Mouse (Mus musculus): ENCODE measurements at regions not wholly inside any gene's neighbourhood (a gene's known extent, or its start where the extent isn't known, plus 50 kb on each side); places are given as distances from the start of the nearest gene placed in this dataset.
A peak's percentile ranks its signal among the peaks of the same experiment; 100 is the strongest.

DNA sequence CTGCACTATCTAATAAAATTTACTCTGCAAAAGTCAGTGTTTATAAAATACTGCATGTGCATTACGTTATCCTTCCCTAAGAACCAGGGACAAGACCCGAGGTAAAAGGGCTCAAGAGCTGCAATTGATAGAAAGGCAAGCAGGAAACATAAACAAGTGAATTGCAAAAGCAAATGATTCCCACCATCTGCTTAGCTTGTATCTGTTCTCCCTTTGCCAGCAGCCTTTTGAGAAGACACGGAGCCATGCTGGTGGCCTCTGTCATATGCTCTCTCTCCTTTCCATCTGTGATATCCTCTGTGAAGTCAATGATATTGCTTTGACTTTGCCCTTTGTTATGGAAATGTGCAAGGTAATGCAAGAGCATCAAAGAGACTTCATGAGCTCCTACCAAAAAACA, 532.4 kb upstream of the Tenm2 start:
- WGBS, result 61% methylated on average over 3 of the region's 3 CpGs
- H3K27ac ChIP-seq, result no peak overlapping the region
- no peak for ATAC-seq (ENCODE audit: low FRiP score)
- H3K4me3 ChIP-seq, result no peak overlapping the region
- H3K9me3 ChIP-seq, result no peaks in the 10 kb centered on the region
- no peaks in the 10 kb centered on the region for H3K27me3 ChIP-seq
- H3K4me1 ChIP-seq (replicated peaks), result no peaks in the 10 kb centered on the region
- no peaks in the 10 kb centered on the region for H3K36me3 ChIP-seq
- no peak overlapping the region for H3K4me2 ChIP-seq
- no peak overlapping the region for H3K9ac ChIP-seq

DNA sequence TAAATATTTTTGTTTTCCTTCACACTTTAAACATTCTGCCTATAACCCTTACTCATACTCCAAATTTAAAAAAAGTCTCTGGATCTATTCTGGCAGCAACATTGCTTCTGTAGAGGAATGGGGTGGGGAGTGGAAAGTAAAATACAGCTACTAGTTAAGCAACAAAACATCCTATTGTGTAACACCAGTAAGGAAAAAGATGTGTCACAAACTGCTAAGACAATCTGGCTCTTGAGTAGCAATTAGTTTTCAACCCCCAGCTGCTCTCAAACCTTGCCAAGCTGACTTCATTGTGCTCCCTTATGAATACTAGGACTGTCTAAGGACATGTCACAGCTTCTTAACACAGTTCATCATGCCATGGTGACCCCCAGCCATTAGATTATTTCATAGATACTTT, 500.2 kb upstream of the Tenm2 start:
- ATAC-seq (ENCODE audit: low FRiP score), result no peak
- Histone ChIP-seq H3K9ac (no peak overlapping the region), H3K4me2 (no peak overlapping the region)

DNA sequence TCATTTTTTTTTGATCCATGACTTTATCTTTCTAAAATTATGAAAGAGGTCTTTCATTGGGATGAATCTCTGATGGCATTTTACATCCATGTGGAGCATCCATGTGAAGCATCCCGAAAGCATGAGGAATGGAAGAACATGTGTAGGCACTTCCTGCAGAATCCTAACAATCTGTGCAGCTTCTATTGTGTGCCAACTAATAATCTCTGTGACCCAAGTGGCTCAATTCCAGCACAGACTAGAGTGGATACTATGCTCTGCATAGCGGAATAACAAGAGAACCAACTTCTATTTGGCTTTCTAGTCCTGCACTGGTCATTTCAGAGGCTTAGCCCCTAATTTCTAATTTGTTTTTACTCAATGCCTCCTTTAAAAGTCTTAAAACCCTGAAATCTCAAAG, 499.7 kb upstream of the Tenm2 start:
- Histone ChIP-seq H3K9me3 (no peaks in the 10 kb centered on the region), H3K4me3 (no peak overlapping the region), H3K4me1 (replicated peaks) (no peaks in the 10 kb centered on the region), H3K27me3 (no peaks in the 10 kb centered on the region), H3K27ac (no peak overlapping the region), H3K9ac (no peak overlapping the region), H3K4me2 (no peak overlapping the region), H3K36me3 (no peaks in the 10 kb centered on the region)
- WGBS, result 91% methylated on average over 2 of the region's 2 CpGs
- ATAC-seq (ENCODE audit: low FRiP score), result no peak

More for the DNA sequence above, 500.2 kb upstream of the Tenm2 start:
- H3K36me3 ChIP-seq, result no peaks in the 10 kb centered on the region
- no peaks in the 10 kb centered on the region for H3K9me3 ChIP-seq
- H3K27ac ChIP-seq, result no peak overlapping the region
- H3K27me3 ChIP-seq, result no peaks in the 10 kb centered on the region
- H3K4me1 ChIP-seq (replicated peaks), result no peaks in the 10 kb centered on the region
- H3K4me3 ChIP-seq, result no peak overlapping the region

DNA sequence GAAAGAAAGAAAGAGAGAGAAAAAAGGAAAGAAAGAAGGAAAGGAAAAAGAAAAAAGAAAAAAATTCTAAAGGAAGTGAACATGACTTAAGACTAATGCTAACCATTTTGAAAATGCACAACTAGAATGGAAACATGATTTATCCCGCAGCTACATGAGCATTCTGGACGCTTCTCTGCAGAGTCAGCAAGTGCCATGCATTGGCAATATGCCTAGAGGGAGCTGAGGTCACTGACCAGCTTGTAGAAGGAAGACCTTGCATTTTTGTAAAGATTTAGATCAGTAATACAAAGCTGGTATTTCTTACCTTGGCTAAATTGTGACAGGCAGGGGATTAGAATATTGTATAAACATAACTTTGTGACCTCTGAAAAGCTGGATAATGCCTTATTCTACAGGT, 461.2 kb upstream of the Tenm2 start:
- WGBS, result 78% methylated on average over 2 of the region's 2 CpGs
- H3K4me3 ChIP-seq, result no peak overlapping the region
- no peaks in the 10 kb centered on the region for H3K27me3 ChIP-seq
- H3K36me3 ChIP-seq, result no peaks in the 10 kb centered on the region
- H3K9me3 ChIP-seq, result no peaks in the 10 kb centered on the region
- ATAC-seq (ENCODE audit: low FRiP score), result no peak
- no peak overlapping the region for H3K4me2 ChIP-seq
- H3K9ac ChIP-seq, result no peak overlapping the region
- no peak overlapping the region for H3K27ac ChIP-seq
- H3K4me1 ChIP-seq (replicated peaks), result no peaks in the 10 kb centered on the region

DNA sequence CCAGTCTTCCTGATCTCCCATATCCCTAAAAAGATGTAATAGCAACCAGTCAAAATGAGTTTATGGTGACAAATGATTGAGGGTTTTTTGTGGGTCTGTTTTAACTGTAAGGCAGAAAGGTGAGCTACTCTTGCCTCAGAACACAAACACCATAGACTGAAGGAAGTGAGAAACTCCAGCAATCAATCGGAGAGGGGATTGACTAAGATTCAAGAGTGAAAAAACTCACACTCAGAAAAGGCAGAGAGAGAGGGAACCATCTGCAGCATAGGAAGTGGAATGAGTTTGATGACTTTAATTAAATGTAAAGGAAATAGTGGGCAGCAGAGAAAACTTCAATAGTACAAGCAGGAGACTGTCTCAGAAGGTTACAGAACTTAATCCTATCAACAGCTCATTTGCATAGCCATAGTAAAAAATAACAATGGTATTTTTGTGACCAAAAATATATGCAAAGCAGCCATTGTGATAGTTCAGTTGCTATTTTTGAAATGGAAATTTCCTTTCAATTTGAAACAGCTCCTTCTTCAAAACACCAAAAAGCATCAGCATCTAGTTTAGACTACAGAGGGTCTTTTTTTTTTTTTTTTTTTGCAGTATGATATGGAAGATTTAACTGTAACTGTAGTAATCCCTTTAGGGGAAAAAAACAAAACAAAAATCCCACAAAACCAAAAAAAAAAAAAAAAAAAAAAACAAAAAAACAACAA, 442.9 kb upstream of the Tenm2 start:
- H3K36me3 ChIP-seq, result no peaks in the 10 kb centered on the region
- no peak overlapping the region for H3K9ac ChIP-seq
- no peak overlapping the region for H3K4me3 ChIP-seq
- H3K27me3 ChIP-seq, result no peaks in the 10 kb centered on the region
- H3K9me3 ChIP-seq, result no peaks in the 10 kb centered on the region
- H3K27ac ChIP-seq, result no peak overlapping the region
- 50% methylated on average over 1 of the region's 1 CpGs for WGBS
- H3K4me1 ChIP-seq (replicated peaks), result no peaks in the 10 kb centered on the region
- no peak for ATAC-seq (ENCODE audit: low FRiP score)
- H3K4me2 ChIP-seq, result no peak overlapping the region

DNA sequence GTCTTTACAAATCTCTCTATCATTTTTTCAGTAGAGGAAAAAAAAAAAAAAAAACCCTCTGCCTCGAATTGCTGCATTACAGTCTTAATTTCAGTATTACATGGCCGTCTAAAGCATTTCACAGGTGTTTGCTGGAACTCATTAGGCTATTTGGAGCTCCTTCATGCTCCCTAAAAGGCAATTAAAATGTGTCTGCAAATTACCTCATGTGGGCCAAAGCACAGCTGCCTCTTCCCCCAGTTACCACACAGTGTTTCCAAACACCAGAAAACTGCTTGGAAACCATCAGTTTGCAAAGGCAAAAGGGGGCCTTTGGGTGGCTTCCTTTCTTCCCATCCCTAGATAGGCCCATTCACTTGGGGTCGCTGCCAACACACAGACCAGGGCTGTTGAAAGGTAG, 435.6 kb upstream of the Tenm2 start:
- no peaks in the 10 kb centered on the region for H3K36me3 ChIP-seq
- H3K4me1 ChIP-seq (replicated peaks), result no peaks in the 10 kb centered on the region
- no peak overlapping the region for H3K9ac ChIP-seq
- H3K27me3 ChIP-seq, result no peaks in the 10 kb centered on the region
- H3K4me3 ChIP-seq, result no peak overlapping the region
- no peak overlapping the region for H3K27ac ChIP-seq
- ATAC-seq (ENCODE audit: low FRiP score), result no peak
- H3K9me3 ChIP-seq, result no peaks in the 10 kb centered on the region
- no peak overlapping the region for H3K4me2 ChIP-seq
- WGBS, result 56% methylated on average over 3 of the region's 3 CpGs

DNA sequence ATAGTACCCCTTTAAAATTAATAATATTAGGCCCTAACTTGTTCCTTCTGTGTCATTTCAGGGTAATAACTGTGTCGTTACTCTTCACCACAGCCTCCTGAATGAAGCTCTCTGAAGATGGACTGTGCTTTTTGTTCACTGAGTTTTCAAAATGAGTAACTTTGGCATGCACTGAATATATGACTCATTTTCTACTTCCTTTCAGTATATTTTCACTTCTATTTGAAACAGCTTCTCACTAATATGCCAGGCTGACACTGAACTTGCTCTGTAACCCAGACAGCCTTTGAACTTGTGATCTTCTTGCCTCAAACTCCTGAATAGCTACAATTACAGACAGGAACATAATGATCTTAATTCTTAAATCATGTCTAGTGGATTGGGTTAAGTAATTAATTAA, 431.2 kb upstream of the Tenm2 start:
- no peak overlapping the region for H3K4me2 ChIP-seq
- H3K9me3 ChIP-seq, result no peaks in the 10 kb centered on the region
- 83% methylated on average over 1 of the region's 1 CpGs for WGBS
- no peak overlapping the region for H3K4me3 ChIP-seq
- no peaks in the 10 kb centered on the region for H3K36me3 ChIP-seq
- H3K9ac ChIP-seq, result no peak overlapping the region
- H3K4me1 ChIP-seq (replicated peaks), result no peaks in the 10 kb centered on the region
- H3K27ac ChIP-seq, result no peak overlapping the region
- ATAC-seq (ENCODE audit: low FRiP score), result no peak
- no peaks in the 10 kb centered on the region for H3K27me3 ChIP-seq

DNA sequence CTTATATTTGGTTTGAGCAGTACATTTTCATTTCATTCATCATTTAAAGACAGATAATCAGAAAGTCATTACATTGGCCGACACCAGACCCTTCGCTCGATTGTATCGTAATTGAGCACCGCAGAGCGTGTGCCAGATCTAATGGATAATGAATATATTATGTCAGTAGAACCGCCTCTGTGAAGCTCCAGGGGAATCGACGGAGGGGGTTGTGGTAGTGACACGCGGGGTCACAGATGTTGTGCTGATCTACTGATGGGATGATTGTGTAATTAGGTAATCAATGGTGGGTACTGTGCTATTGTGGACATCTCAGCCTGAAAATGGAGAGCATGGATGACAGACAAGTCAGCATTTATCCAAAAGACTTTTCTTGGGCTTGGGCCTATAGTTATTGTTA, 414.3 kb upstream of the Tenm2 start:
- no peaks in the 10 kb centered on the region for H3K27me3 ChIP-seq
- H3K4me1 ChIP-seq (replicated peaks), result peaks cover 5% of the 10 kb centered on the region
- H3K9me3 ChIP-seq, result no peaks in the 10 kb centered on the region
- no peaks in the 10 kb centered on the region for H3K36me3 ChIP-seq
- peak; percentile 89 for ATAC-seq (ENCODE audit: low FRiP score)
- H3K4me2 ChIP-seq, result no peak overlapping the region
- H3K4me3 ChIP-seq, result no peak overlapping the region
- 25% methylated on average over 11 of the region's 11 CpGs for WGBS
- peak overlapping the region; percentile 19; the same call in 1 of the 2 replicates for H3K27ac ChIP-seq
- H3K9ac ChIP-seq, result no peak overlapping the region

DNA sequence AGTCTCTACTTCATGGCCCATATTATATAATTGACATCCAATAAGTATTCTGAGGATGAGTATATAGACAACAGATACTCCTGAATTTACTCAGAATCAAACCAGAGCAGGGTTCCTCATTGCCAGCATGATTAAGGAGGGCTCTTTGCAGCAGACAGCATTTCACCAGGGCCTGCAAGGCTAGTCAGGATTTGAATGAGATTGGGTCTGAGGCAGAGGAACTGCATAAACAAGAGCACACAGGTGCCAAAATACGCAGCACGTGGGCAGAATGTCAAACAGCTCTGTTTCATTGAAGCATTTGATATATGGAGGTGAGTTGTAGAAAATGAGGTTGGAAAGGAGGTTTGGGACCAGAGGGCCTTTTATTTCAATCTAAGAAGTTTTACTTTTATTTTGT, 387.5 kb upstream of the Tenm2 start:
- Histone ChIP-seq H3K4me3 (no peak overlapping the region), H3K9me3 (no peaks in the 10 kb centered on the region), H3K27ac (no peak overlapping the region), H3K36me3 (no peaks in the 10 kb centered on the region), H3K4me1 (replicated peaks) (no peaks in the 10 kb centered on the region), H3K9ac (no peak overlapping the region), H3K4me2 (no peak overlapping the region), H3K27me3 (no peaks in the 10 kb centered on the region)
- WGBS, result 66% methylated on average over 2 of the region's 2 CpGs
- no peak for ATAC-seq (ENCODE audit: low FRiP score)

DNA sequence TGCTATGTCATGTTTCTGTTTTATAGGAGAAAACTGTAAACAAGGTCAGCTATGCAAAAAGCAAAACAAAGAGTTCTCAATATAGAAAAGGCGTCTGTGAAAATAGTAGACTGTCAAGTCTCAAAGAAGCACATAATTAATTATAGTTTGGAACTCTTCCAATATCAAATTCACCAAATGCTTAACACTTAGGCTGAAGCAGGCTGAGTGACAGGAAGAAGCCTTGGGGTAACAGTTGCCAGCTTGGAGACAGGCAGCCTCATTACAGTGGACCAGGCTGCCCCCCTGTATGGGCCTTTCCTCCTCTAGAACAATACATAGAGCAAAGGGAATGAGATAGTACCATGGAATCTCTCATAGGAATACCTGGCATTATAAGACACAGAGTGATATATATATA, 364.8 kb upstream of the Tenm2 start:
- Histone ChIP-seq H3K4me2 (no peak overlapping the region), H3K9ac (no peak overlapping the region), H3K4me3 (no peak overlapping the region), H3K36me3 (no peaks in the 10 kb centered on the region), H3K27me3 (no peaks in the 10 kb centered on the region), H3K27ac (no peak overlapping the region), H3K9me3 (no peaks in the 10 kb centered on the region), H3K4me1 (replicated peaks) (no peaks in the 10 kb centered on the region)
- WGBS, result 46% methylated on average over 1 of the region's 1 CpGs
- no peak for ATAC-seq (ENCODE audit: low FRiP score)

DNA sequence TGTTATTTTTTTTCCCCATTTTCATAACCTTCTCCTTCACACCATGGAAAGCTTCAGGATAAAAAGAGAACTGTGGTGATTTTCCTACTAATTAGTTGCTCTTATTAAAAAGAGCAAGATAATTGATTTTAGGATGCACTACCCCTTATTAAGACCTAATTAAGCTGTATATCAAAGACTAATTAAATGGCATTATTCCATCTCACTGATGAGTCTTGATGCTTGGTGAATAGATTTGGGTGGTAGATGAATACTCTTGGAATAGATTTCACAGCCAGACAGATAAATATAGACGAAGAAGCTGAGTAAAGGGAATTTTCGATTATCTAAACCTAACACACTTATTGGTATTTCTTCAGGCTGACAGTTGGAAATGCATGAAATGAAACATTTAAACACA, 346.5 kb upstream of the Tenm2 start:
- Histone ChIP-seq H3K27ac (no peak overlapping the region), H3K4me3 (no peak overlapping the region), H3K9me3 (no peaks in the 10 kb centered on the region), H3K4me1 (replicated peaks) (no peaks in the 10 kb centered on the region), H3K4me2 (no peak overlapping the region), H3K36me3 (no peaks in the 10 kb centered on the region), H3K9ac (no peak overlapping the region), H3K27me3 (no peaks in the 10 kb centered on the region)
- ATAC-seq (ENCODE audit: low FRiP score), result no peak
- 77% methylated on average over 2 of the region's 2 CpGs for WGBS

DNA sequence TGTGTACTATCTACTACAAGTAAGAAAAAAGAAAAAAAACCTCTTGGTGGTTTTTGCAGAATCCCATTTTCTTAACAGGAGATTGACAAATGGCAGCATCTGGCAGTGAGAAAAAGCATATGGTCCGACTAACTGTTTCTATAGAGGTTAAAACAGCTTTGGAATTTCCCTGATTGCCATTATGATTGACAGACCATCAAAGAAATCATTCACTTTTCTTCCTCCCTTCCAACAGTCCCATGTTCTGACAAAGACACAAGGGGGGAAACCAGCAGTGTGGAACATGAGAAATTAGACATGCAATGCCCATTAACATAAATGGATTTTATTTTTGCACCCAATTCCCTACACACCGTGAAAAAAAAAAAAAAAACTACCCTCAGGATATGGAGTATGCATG, 297.9 kb upstream of the Tenm2 start:
- Histone ChIP-seq H3K9me3 (no peaks in the 10 kb centered on the region), H3K9ac (no peak overlapping the region), H3K27ac (no peak overlapping the region), H3K4me2 (no peak overlapping the region), H3K36me3 (no peaks in the 10 kb centered on the region), H3K4me3 (no peak overlapping the region), H3K27me3 (no peaks in the 10 kb centered on the region), H3K4me1 (replicated peaks) (peaks cover 8% of the 10 kb centered on the region; the same call in 1 of the 2 replicates)
- 39% methylated on average over 2 of the region's 2 CpGs for WGBS
- ATAC-seq (ENCODE audit: low FRiP score), result 0 out of 2 replicates have a peak, but pooled peaks have one; percentile 39

DNA sequence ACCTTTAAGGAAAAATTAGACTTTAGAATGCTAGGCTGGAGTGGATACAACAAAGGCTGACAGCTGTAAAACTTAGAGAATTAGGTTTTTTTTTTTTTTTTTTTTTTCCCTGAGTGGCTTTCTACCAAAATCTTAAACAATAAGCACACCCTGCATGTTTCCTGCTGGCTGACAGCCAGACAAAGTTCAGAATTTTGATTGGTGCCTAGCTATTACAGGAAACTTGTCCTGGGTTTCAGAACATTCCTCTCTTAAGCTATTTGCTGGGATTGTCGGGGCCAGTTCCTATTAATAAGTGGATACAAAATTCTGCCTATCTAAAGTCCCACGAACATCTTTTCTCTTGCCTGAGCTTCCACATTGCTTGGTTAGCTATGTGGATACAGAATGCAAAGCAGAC, 296.7 kb upstream of the Tenm2 start:
- WGBS, result 57% methylated on average over 2 of the region's 2 CpGs
- Histone ChIP-seq H3K9me3 (no peaks in the 10 kb centered on the region), H3K9ac (no peak overlapping the region), H3K4me1 (replicated peaks) (peaks cover 8% of the 10 kb centered on the region; the same call in 1 of the 2 replicates), H3K27ac (no peak overlapping the region), H3K27me3 (no peaks in the 10 kb centered on the region), H3K36me3 (no peaks in the 10 kb centered on the region), H3K4me3 (no peak overlapping the region), H3K4me2 (no peak overlapping the region)
- no peak for ATAC-seq (ENCODE audit: low FRiP score)

All from hindbrain, embryonic 13.5 days (tissue).